Mouse (Mus musculus) cerebellum, adult 2 months (tissue): ENCODE measurements at regions not wholly inside any gene's neighbourhood (a gene's known extent, or its start where the extent isn't known, plus 50 kb on each side); places are given as distances from the start of the nearest gene placed in this dataset.

ENCODE experiments used
- CTCF ChIP-seq: fragments of 200-500 bp; IDR thresholded peaks from 2 replicates; pipeline ENCODE4 v1.5.1; 2011; ENCODE audit warnings: low read depth, mild to moderate bottlenecking, control low read depth, low read length, moderate library complexity, borderline replicate concordance; ENCODE audit not compliant: insufficient read depth
- POLR2A ChIP-seq: fragments of 200-500 bp; IDR thresholded peaks from 2 replicates; pipeline ENCODE4 v1.6.1; 2011; ENCODE audit warnings: low read length, control low read depth, borderline replicate concordance; ENCODE audit not compliant: insufficient read depth

DNA sequence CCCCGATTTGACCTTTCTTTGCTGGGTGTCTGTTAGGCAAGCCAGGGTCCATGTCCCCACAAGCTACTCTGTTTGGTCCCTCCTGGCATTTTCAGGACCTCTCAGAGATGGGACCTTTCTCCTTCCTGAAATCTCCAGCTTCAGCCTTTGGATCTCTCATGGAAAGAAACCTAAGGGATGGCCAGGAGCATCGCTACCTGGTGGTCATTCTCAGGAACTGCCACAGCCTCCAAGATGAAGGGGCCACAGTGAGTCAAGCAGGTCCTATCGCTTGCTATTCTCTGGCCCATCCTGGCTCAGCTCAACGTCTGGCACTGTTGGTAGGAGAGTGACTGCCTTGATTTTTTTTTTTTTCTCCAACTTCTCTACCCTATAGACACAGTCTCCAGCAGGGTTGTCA, 291.0 kb upstream of the Eef2kmt start:
- no peak for TF ChIP-seq CTCF
- no peak for TF ChIP-seq POLR2A
